Mouse (Mus musculus) layer of hippocampus, adult 2 months (tissue): Measurements from ENCODE around the gene Acoxl. TPM values are rescaled to one million over a fixed set of nuclear protein-coding genes. Genes with fewer than 3 reads are reported as not detected.

ENCODE experiments used
- DNase-seq, 2 experiments: peaks; one replicate each; pipeline ENCODE4 v3.0.0; 2022; ENCODE audit warnings: low spot score in 2 of 2
- H3K27ac ChIP-seq: fragments of 200-600 bp; 2 replicates; pipeline ENCODE4 v1.8.1; 2022
- H3K4me3 ChIP-seq: fragments of 200-600 bp; 2 replicates; pipeline ENCODE4 v1.8.1; 2022; ENCODE audit warnings: mild to moderate bottlenecking
- CTCF ChIP-seq: fragments of 200-600 bp; conservative IDR thresholded peaks from 2 replicates; pipeline ENCODE4 v1.8.1; 2022; ENCODE audit warnings: antibody characterized with exemption, mild to moderate bottlenecking, moderate library complexity
- long read RNA-seq, 2 experiments: library from polyadenylated mRNA; stranded (forward); transcript quantifications; one replicate each; pipeline ENCODE4 v2.0.0; 2021; ENCODE audit warnings: borderline mapping rate in 2 of 2
- total RNA-seq, 2 experiments: library from RNA; stranded (reverse); gene quantifications; 2 replicates each; pipeline ENCODE4 v1.2.3; 2021

Acoxl gene
- not detected for total RNA-seq
- long read RNA-seq, experiment 1 = 0 reads
- long read RNA-seq, experiment 2 = 0 reads

DNA sequence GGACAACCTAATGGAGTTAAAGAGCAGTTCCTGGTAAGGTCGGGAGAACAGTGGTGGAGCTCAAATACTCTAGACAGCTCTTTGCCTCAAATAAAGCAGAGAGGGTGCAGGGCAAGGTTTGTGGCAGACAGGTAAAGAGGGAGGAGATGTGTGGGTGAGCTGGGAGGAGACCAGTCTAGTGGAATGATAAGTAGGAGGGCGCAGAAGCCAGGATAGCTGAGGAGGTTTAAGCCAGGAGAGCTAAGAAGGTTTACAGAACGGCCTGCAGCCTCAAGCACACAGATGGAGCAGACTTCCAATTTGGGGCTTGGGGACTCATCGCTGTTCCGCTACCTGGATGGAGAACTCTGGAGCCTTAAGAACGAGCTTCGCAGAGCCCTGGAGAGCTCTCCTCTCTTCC, at the start of gene Acoxl:
Gene Acoxl (plus strand): TSS at position 301 of the 400 bp plus-strand sequence.
- no peak within 1 kb of the TSS for H3K27ac ChIP-seq
- no peak within 1 kb of the TSS for H3K4me3 ChIP-seq
- TF ChIP-seq CTCF = no peak
- no peak for DNase-seq

DNA sequence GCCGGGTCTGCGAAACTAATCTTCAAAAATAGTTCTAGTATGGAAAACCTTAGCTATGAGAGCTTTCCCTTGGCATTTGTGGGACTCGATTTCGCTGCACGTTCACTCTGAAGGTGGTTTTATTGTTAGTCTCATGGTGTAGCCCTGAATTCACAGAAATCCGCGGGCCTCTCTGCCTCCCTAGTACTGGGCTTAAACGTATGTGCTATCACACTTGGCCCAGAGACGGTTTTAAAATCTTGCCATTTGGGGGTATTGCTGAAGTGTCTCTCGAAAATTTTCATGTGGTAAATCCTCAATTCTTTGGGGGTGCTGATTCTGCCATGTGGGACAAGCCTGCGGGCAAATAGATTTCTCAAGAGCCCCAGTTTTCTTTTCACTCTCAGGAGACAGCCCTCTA, 49.5 kb upstream of the Acoxl start:
- no peak for DNase-seq
- H3K27ac ChIP-seq = peak overlapping the region; percentile 88
- peak overlapping the region; percentile 90 for H3K4me3 ChIP-seq
- TF ChIP-seq CTCF = no peak

DNA sequence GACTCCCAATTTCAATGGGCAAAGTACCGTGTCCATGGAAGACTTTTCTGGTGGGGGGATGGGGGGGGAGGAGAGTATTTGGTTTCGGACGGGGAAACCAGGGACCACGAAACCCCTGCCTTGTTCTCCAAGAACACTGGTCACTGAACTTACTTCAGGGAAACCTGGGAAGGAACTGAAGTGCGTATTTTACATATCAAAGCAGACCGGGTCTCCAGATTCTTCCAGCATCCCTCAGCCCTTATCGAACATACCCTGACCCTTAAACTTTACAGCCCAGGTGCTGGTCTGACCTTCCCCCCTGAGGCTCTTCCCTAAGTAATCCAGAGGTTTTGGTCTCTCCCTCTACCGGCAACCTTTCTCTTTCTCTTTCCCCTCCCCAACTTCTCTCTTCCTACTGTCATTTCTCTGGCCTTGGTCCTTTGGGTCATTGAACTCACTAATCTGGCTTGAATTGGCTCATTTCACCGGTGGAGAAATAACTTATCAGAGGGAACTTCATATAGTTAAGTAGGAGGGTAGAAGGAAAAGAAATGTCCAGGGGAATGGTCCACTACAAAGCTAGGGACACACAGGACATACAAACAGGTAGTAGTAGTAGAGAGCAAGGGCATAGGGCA, 48.9 kb upstream of the Acoxl start:
- no peak overlapping the region; the same call in 1 of the 2 replicates for H3K27ac ChIP-seq
- H3K4me3 ChIP-seq = no peak overlapping the region; the same call in 1 of the 2 replicates
- TF ChIP-seq CTCF = no peak
- DNase-seq = no peak

DNA sequence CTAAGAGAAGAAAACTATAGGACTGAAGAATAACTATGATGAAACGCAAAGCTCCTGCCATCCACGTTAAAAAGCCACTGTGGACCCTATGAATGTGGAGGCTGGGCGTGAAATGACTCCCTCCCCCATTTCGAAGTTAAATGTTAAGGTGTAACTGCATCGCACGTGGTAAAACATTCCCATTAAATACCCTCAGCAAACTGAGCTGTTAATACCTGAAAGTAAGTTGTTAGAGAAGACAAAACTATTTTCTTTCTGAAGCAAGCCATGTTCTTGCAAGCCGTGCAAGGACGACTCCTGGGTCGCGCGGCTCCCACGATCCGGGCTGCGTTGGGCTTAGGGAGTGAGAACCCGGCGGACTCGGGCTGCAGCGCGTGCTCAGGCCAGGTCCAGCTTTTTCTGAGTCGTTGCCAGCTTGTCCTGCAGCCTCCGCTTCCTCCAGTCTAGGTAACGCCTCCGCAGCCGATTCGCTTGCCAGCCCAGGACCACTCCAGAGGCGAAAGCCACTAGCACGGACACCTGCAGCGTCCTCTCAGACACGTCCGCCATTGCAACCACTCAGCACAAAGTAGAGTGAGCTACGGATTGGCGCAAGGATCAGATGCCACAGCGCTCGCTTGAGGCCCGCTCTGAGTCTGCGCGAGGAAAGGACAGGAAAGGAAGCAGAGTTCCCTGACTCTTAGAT, 46.6 kb upstream of the Acoxl start, which contains the start of gene Mtln:
Gene Mtln (minus strand): TSS at position 570 of the 685 bp plus-strand sequence.
- H3K4me3 ChIP-seq = peak within 1 kb of the TSS; percentile 73
- peak; percentile 89 to 91 for DNase-seq
- no peak for TF ChIP-seq CTCF
- H3K27ac ChIP-seq = peak within 1 kb of the TSS; percentile 93

DNA sequence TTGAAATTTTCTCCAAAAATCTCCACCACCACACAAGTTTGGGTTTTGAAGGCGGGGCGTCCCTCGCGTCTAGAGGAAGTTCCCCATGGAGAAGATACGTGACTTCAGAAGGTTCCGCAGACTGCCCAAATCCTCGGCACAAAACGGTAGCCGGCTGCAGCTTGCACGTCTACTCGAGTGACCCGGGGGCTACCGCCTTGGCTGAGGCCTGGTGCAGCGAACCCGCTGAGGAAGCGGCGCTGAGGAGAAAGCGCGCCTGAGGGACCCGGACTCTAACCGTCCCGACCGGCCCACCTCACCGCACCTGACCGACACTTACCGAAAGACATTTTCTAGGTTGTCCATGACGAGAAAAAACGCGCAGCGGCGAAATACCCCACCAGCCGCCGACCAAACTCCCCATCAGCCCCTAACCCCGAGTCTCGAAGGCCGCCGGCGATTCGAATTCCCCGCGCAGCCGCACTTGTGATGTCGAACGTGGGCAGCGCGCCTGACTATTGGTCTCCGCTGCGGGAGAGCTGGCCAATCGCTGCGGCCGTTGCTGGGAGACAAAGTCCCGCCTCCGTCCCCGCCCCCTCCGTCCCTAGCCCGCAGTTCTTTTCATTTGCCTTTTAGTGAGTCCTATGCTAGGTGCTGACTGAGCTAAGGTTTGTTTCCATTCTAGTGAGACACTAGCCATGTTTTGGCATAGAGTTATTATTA, 7.1 kb upstream of the Acoxl start, which contains the start of gene Bub1:
Gene Bub1 (minus strand): TSS at position 465 of the 702 bp plus-strand sequence.
- TF ChIP-seq CTCF = peak; percentile 31
- peak; percentile 91 to 93 for DNase-seq
- Histone ChIP-seq H3K27ac (no peak within 1 kb of the TSS), H3K4me3 (peak within 1 kb of the TSS; percentile 69)

DNA sequence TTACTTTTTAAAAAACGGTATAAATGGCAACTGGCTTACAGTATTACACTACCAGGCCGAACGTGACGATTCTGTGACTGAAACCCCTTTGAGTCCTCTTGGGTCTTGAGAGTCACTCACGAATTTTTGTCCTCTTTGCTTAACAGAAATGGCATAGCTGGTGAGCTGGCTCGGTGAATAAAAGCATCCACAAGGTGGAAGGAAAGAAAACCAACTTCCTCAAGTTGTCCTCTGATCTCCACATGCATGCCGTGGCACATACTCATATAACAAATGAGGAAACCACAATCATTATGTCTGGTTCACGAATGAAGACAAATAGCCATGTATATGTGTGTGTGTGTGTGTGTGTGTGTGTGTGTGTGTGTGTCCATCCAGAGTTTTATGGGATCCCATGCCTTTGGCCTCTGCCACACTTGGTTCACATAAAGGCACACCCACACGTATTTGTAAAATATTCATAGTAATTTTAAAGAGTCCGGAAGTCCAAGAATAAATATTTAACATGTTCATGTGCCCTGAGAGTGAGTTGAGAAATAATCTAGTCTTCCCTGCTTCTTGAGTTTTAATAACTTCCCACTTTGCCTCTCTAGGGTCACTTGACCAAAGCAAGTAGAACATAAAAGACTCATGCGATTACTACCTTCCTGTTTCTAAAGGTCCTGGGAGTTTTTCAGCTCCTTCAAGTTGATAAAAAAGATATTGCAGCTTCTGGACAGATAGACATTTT, 6.4 kb upstream of the Acoxl start:
- no peak for DNase-seq
- H3K27ac ChIP-seq = no peak overlapping the region
- H3K4me3 ChIP-seq = peak overlapping the region; percentile 69
- no peak for TF ChIP-seq CTCF

DNA sequence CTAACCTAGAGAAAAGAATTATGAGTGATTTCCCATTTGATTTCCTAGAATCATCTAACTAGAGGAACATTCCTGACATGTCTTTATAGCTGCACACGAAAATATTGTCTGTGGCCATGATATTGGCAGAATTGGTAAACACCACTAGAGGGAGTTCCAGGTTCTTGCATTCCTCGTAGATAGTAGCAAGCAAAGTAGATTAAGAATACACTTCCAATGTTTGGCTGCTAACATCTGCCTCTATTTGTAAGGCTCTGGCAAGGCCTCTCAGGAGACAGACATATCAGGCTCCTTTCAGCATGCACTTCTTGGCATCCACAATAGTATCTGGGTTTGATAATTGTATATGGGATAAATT, 5.9 kb upstream of the Acoxl start:
- no peak for DNase-seq
- peak; percentile 76 for TF ChIP-seq CTCF
- Histone ChIP-seq H3K4me3 (no peak overlapping the region), H3K27ac (no peak overlapping the region)

DNA sequence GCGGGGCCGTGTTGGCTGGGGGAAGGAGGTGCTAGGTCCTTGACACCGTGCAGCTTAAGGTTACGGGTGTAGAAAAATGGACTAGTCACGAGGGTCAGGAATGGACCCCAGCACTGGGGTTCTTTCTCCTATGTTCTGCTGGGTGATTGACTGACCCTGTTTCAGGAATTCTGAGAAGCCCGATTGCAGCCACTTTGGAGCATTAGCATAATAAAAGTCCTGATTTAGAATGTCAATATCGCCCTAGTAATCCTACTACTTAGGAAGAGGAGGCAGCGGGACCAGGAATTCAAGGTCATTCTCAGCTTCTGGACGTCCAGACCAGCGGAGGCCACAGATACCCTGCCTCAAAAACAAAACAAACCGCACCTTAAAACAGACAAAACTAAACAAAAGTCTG, 749 bp downstream of the Acoxl start:
- no peak for DNase-seq
- Histone ChIP-seq H3K4me3 (no peak overlapping the region), H3K27ac (no peak overlapping the region)
- no peak for TF ChIP-seq CTCF

DNA sequence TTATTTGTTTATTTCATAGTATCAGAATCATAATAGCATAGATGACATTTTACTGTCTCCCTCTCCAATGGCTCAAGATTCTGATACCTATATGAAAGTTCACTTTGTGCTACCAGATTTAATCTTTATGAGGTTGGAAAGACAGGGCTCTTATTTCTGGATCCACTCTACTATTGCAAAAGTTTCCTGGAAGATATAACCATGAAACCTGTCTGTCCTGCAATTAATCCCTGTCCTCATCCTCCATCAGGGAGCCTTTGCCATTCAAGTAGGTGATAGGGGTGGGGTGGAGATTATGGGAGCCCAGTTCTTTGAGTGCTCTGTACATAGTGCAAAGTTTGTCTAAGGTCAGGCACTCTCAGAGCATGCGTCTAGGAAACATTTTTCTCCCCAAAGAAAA, 2.7 kb downstream of the Acoxl start:
- Histone ChIP-seq H3K4me3 (no peak overlapping the region), H3K27ac (no peak overlapping the region)
- no peak for DNase-seq
- no peak for TF ChIP-seq CTCF

DNA sequence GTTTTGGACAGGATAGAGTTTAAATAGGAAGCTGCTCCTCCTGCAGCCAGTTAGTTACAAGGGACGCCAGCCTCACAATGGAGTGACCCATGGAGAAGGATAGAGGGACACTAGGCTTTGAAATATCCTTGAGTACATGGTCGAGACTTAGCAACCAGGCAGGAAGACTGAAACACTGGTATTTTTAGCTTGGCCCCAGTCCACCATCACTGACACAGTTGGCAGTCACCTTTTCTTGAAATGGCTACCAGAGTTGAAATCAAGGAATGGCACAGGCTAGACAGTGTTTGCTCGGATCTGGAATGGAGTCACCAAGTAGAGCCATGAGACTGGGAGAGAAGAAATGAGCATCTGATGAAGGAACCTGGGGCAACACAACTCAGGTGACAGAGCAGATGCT, 3.7 kb downstream of the Acoxl start:
- Histone ChIP-seq H3K27ac (no peak overlapping the region), H3K4me3 (no peak overlapping the region)
- no peak for DNase-seq
- no peak for TF ChIP-seq CTCF

DNA sequence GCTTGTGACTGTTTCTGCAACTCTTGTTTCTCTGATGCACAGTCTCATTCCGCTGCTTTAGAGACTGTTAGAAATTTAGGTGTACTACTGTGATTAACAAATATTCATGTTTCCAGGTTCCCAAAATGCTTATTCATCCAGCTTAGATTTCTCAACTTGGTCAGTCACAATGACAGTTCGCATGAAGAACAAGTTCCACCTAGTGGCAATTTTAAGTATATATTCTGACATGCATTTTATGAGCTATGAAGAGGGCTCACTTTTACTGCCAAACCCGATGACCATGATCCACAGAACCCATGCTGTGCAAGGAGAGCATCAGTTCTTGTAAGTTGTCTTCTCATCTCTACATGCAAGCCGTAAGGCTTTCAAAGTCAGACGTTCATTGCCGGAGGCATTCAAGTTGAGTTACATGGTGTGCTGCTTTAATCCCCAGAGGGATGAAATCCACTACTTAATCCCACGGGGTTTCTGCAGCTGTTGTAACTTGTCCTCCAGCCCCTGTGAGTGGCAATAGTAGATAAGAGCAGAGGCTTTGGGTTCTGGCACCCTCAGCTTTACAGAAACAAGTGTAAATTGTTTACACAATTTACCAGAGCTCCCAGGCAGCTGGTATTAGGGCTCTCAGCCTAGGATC, 6.8 kb downstream of the Acoxl start:
- Histone ChIP-seq H3K4me3 (no peak overlapping the region), H3K27ac (no peak overlapping the region)
- peak in 1 of 2 experiments; percentile 12 for DNase-seq
- peak; percentile 84 for TF ChIP-seq CTCF

DNA sequence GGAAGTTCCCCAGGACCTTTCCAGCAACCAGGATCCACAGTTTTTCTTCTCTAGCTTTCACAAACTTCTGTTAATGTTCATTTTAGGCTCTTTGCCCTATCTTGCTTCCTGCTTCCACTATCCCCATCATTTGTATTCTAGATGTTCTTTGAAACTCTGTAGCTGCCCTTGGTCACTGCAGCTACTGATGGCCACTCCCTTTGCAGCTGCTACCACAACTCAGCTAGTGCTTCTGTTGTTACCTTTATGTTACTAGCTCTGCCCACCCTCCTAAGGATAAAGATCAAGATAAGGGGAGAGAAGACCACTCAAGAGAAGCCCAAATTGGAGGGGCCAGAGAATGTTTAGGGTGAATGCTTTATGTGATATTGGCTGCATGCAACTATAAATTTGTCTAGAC, 7.3 kb downstream of the Acoxl start:
- Histone ChIP-seq H3K27ac (no peak overlapping the region), H3K4me3 (no peak overlapping the region)
- no peak for DNase-seq
- no peak for TF ChIP-seq CTCF
